Mouse (Mus musculus): ENCODE measurements around the gene Adamts14. TPM values are rescaled to one million over a fixed set of nuclear protein-coding genes. Genes with fewer than 3 reads are reported as not detected.

Gene Adamts14
- polyA plus RNA-seq, 1 experiment from 2014 or later, result 2.0 TPM

Other genes starting within 250 kb of the Adamts14 start
- 183 TPM in 2 replicates for gene Pcbd1, start 184.1 kb downstream of the Adamts14 start, polyA plus RNA-seq (2015; fragmentation: Nextera tagmentation; extraction: Ambion mirVana)
- gene Sgpl1, start 125.7 kb downstream of the Adamts14 start, polyA plus RNA-seq (2015; fragmentation: Nextera tagmentation; extraction: Ambion mirVana), result 75.9 and 76.5 TPM in 2 replicates
- 0.24 TPM in 1 of 2 replicates, not detected in the other for gene Tbata, start 101.5 kb downstream of the Adamts14 start, polyA plus RNA-seq (2015; fragmentation: Nextera tagmentation; extraction: Ambion mirVana)
- not detected in 2 replicates for gene Prf1, start 24.4 kb upstream of the Adamts14 start, polyA plus RNA-seq (2015; fragmentation: Nextera tagmentation; extraction: Ambion mirVana)
- 39.5 and 40.2 TPM in 2 replicates for gene Pald1, start 110.1 kb upstream of the Adamts14 start, polyA plus RNA-seq (2015; fragmentation: Nextera tagmentation; extraction: Ambion mirVana)
- gene Nodal, start 144.5 kb upstream of the Adamts14 start, polyA plus RNA-seq (2015; fragmentation: Nextera tagmentation; extraction: Ambion mirVana), result 0.40 and 0.67 TPM in 2 replicates
- 57.4 and 71.4 TPM in 2 replicates for gene Eif4ebp2, start 179.2 kb upstream of the Adamts14 start, polyA plus RNA-seq (2015; fragmentation: Nextera tagmentation; extraction: Ambion mirVana)
- gene Lrrc20, start 202.4 kb upstream of the Adamts14 start, polyA plus RNA-seq (2015; fragmentation: Nextera tagmentation; extraction: Ambion mirVana), result 8.4 and 10.5 TPM in 2 replicates